Mouse (Mus musculus): ENCODE data around the gene Samsn1. TPM values are rescaled to one million over a fixed set of nuclear protein-coding genes. Genes with fewer than 3 reads are reported as not detected.

Gene Samsn1
- polyA plus RNA-seq, 1 experiment: 1.6 TPM

DNA sequence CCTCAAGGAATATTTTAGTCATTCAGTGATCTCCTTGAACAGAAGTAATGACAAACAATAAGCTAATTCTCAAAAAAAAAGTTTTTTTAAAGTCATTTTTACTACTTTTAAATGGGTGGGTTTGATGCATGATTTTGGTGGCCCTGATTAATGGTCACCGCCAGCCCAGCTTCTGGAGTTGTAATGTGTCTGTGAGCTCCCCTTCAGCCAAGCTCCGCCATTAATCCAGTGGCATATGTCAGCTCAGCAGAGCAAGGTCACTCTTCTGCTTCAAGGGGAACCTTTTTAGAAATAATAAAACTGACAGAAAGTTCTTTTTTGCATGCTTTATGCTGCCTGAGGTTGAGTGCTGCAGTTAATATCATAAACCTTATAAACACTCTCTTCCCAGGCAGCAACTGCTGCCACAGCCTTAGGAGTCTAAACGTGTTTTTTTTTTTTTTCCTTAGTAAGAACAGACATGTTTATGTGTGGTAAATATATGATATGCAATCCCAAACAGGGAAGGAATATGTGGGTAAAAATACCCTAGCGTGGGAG, 124.2 kb downstream of the Samsn1 start:
- Histone ChIP-seq H3K27ac (ENCODE audit: insufficient read depth, low read length) (no peak overlapping the region), H3K4me1 (ENCODE audit: control insufficient read depth, insufficient read depth, low read length) (no peaks in the 10 kb centered on the region), H3K4me3 (ENCODE audit: insufficient read depth, low read length) (no peak overlapping the region)
- TF ChIP-seq CTCF (IDR thresholded peaks at IDR 0.05; ENCODE audit: extremely low read depth, insufficient read depth, low read length) (no peak), POLR2A (IDR thresholded peaks at IDR 0.05; ENCODE audit: extremely low read depth, insufficient read depth, low read length) (no peak)

DNA sequence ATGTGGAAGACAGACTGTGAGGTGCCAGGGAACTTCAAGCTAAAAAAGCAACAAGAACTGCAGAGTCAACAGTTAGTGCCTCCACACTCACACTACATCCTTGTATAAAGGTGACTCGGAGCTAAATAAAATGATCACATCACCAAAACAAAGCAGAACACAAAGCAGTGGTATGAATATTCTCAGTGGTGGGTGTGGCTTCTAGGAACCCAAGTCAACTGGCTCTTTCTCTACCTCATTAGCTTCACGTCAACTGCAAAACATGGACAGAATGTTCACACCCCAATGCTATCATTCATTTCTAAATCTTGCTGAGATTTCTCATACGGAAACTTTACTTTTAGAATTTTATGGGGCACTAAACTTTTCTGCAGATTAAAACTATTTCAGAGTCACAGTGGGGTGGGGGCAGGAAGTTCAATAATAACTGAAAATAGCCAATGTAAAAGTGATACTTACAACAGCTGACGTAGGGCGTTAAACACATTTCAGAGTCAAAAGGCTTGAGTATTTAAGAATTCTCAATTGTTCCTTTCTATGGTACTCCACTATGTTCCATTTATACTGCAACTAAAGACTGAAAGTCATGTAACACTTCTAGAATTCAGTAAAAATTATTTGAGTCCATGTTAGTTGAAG, 127.7 kb downstream of the Samsn1 start:
- H3K4me1 ChIP-seq (ENCODE audit: control insufficient read depth, insufficient read depth, low read length): no peaks in the 10 kb centered on the region
- H3K27ac ChIP-seq (ENCODE audit: insufficient read depth, low read length): no peak overlapping the region
- no peak overlapping the region for H3K4me3 ChIP-seq (ENCODE audit: insufficient read depth, low read length)
- TF ChIP-seq POLR2A (IDR thresholded peaks at IDR 0.05; ENCODE audit: extremely low read depth, insufficient read depth, low read length) (no peak), CTCF (IDR thresholded peaks at IDR 0.05; ENCODE audit: extremely low read depth, insufficient read depth, low read length) (no peak)

DNA sequence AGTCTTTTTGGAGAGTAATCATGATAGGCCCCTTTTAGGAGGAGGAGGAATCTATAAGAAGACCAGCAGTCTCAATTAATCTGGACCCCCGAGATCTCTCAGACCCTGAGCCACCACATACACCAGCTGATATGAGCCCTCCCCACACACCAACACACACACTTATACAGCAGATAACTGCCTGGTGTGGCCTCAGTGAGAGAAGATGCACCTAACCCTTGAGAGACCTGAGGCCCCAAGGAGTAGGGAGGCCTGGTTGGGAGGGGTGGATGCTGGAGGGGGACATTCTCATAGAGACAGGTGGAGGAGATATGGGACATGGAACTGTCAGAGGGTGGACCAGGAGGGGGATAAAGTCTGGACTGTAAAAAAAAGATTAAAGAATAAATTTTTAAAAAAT, 128.6 kb downstream of the Samsn1 start:
- no peaks in the 10 kb centered on the region for H3K4me1 ChIP-seq (ENCODE audit: control insufficient read depth, insufficient read depth, low read length)
- H3K27ac ChIP-seq (ENCODE audit: insufficient read depth, low read length): no peak overlapping the region
- no peak overlapping the region for H3K4me3 ChIP-seq (ENCODE audit: insufficient read depth, low read length)
- no peak for TF ChIP-seq POLR2A (IDR thresholded peaks at IDR 0.05; ENCODE audit: extremely low read depth, insufficient read depth, low read length)
- no peak for TF ChIP-seq CTCF (IDR thresholded peaks at IDR 0.05; ENCODE audit: extremely low read depth, insufficient read depth, low read length)

DNA sequence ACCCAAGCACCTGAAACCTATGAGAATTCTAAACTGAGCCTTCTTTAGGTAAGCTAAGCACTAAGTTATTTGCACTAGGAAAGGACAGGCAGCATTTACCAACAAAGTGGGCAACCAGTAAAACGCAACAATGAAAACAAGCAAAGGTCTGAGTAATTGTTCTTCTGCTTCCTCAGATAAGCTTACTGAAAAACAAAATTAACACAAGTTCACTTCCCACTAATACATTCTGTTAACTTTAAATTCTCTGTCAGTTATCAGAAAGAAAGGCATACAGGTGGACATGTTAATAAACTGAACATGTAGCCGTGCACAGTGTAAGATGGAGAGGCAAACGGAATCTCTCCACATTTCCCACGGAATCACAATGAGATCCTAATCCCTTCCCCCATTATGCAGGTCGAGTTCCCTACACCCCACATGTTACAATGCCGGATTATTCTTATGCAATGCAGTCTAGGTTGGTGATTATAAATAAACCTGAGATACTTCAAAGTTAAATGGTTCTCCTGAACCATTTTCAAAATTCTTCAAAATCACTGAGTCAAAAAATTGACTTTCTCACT, 132.9 kb downstream of the Samsn1 start:
- Histone ChIP-seq H3K27ac (ENCODE audit: insufficient read depth, low read length) (no peak overlapping the region), H3K4me1 (ENCODE audit: control insufficient read depth, insufficient read depth, low read length) (no peaks in the 10 kb centered on the region), H3K4me3 (ENCODE audit: insufficient read depth, low read length) (no peak overlapping the region)
- TF ChIP-seq POLR2A (IDR thresholded peaks at IDR 0.05; ENCODE audit: extremely low read depth, insufficient read depth, low read length) (no peak), CTCF (IDR thresholded peaks at IDR 0.05; ENCODE audit: extremely low read depth, insufficient read depth, low read length) (no peak)

- H3K27ac ChIP-seq (ENCODE audit: insufficient read depth, low read length): no peak overlapping the region
- no peak overlapping the region for H3K4me3 ChIP-seq (ENCODE audit: insufficient read depth, low read length)
- TF ChIP-seq CTCF (IDR thresholded peaks at IDR 0.05; ENCODE audit: extremely low read depth, insufficient read depth, low read length) (no peak), POLR2A (IDR thresholded peaks at IDR 0.05; ENCODE audit: extremely low read depth, insufficient read depth, low read length) (no peak)
- H3K4me1 ChIP-seq (ENCODE audit: control insufficient read depth, insufficient read depth, low read length): no peaks in the 10 kb centered on the region
These were observed 134.9 kb downstream of the Samsn1 start for GRCm38 (mm10) chr16:75887203-75887602.

DNA sequence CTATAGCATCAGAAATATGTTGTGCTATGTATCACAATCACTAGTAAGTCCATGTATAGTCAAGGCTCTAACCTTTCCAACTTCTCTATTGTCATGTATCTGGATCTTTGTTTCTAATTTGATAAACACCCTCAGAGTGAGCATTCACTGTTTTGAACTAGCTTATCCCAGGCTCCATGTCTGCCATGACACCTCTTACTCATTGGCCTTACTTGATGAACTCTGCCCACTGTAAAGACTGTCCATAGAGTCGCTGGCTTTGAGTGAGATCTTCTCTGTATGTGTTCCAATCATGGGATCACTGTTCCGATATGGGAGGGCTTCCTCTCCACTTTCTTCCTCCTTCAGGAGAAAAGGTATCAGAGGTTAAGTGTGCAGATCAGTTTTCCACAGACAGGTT, 143.2 kb downstream of the Samsn1 start:
- H3K4me1 ChIP-seq (ENCODE audit: control insufficient read depth, insufficient read depth, low read length): no peaks in the 10 kb centered on the region
- H3K27ac ChIP-seq (ENCODE audit: insufficient read depth, low read length): no peak overlapping the region
- no peak overlapping the region for H3K4me3 ChIP-seq (ENCODE audit: insufficient read depth, low read length)
- no peak for TF ChIP-seq CTCF (IDR thresholded peaks at IDR 0.05; ENCODE audit: extremely low read depth, insufficient read depth, low read length)
- no peak for TF ChIP-seq POLR2A (IDR thresholded peaks at IDR 0.05; ENCODE audit: extremely low read depth, insufficient read depth, low read length)

DNA sequence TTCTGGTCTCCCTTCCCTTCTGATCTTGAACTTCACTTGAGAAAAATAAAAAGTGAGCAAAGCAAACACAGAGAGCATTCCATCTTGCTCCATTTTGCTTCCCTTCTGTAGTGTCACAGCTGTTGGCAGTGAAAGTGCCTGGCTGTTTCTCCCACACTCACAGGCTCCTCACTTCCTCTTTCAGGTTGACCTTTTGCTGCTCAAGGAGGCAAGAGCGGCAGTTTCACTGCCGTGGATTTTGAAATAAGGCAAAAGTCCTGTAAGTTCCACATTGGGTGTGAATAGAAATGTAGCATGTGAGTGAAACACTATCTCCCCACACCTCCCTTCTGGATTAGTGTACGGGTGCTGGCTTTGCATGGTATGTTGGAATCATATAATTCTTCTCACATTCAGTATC, 144.9 kb downstream of the Samsn1 start:
- Histone ChIP-seq H3K4me1 (ENCODE audit: control insufficient read depth, insufficient read depth, low read length) (no peaks in the 10 kb centered on the region), H3K27ac (ENCODE audit: insufficient read depth, low read length) (no peak overlapping the region), H3K4me3 (ENCODE audit: insufficient read depth, low read length) (no peak overlapping the region)
- TF ChIP-seq POLR2A (IDR thresholded peaks at IDR 0.05; ENCODE audit: extremely low read depth, insufficient read depth, low read length) (no peak), CTCF (IDR thresholded peaks at IDR 0.05; ENCODE audit: extremely low read depth, insufficient read depth, low read length) (no peak)

DNA sequence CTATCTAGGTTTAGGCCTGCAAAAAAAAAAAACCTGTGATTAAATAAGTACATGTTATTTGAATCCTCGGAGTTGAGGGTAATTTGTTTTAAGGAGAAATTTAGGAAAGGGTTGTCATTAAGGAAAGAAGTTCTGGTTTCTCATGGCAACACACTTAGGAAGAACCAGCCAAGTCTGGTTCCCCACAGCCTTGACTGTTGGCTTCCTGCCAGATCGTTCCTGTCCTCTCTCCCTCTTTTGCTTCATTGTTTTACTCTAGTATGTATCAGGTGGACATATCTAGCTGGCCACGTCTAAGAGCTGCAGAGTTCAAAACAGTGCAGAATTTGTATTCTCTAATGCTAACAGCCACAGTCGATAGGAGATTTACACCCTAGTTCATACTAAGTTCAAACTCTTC, 146.2 kb downstream of the Samsn1 start:
- Histone ChIP-seq H3K27ac (ENCODE audit: insufficient read depth, low read length) (no peak overlapping the region), H3K4me1 (ENCODE audit: control insufficient read depth, insufficient read depth, low read length) (no peaks in the 10 kb centered on the region), H3K4me3 (ENCODE audit: insufficient read depth, low read length) (no peak overlapping the region)
- TF ChIP-seq POLR2A (IDR thresholded peaks at IDR 0.05; ENCODE audit: extremely low read depth, insufficient read depth, low read length) (no peak), CTCF (IDR thresholded peaks at IDR 0.05; ENCODE audit: extremely low read depth, insufficient read depth, low read length) (no peak)

DNA sequence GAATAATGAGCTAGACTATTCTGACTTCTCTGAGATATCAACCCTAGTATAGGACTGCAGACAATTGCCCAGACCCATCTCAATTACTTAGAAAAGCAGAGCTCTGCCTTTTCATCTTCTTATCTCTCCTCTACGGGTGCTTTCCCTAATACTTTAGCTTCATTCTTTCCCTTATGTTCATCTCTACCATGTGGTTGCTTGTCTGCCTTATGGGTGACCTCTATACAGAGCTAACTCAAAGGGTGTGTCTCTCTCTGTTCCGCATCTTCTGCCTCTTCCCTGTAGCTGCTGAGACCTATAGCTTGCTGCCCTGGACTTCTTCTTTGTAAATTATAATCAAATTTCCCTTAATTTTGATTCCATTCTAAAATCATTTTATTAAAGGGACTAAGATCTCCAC, 147.6 kb downstream of the Samsn1 start:
- H3K4me1 ChIP-seq (ENCODE audit: control insufficient read depth, insufficient read depth, low read length): no peaks in the 10 kb centered on the region
- no peak overlapping the region for H3K27ac ChIP-seq (ENCODE audit: insufficient read depth, low read length)
- H3K4me3 ChIP-seq (ENCODE audit: insufficient read depth, low read length): no peak overlapping the region
- TF ChIP-seq CTCF (IDR thresholded peaks at IDR 0.05; ENCODE audit: extremely low read depth, insufficient read depth, low read length): no peak
- TF ChIP-seq POLR2A (IDR thresholded peaks at IDR 0.05; ENCODE audit: extremely low read depth, insufficient read depth, low read length): no peak

DNA sequence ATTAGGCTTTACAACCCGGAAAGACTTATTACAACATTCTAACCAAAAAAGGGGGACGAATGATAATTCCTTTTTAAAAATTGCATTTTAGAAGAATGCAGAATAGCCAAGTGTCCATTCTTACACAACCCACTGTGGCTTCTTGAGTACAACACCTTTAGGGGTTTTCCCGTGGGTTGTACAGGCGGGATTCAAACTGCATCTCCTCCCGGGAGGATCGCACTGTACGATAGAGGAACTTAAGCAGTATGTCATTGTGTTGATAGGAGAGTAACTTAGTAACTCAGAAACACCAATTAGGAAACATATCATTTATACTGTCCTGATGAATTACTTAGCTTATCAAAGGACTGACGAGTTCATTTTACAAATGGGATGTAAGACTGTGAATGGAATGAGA, 149.8 kb downstream of the Samsn1 start:
- TF ChIP-seq POLR2A (IDR thresholded peaks at IDR 0.05; ENCODE audit: extremely low read depth, insufficient read depth, low read length): no peak
- TF ChIP-seq CTCF (IDR thresholded peaks at IDR 0.05; ENCODE audit: extremely low read depth, insufficient read depth, low read length): no peak
- Histone ChIP-seq H3K4me1 (ENCODE audit: control insufficient read depth, insufficient read depth, low read length) (no peaks in the 10 kb centered on the region), H3K27ac (ENCODE audit: insufficient read depth, low read length) (no peak overlapping the region), H3K4me3 (ENCODE audit: insufficient read depth, low read length) (no peak overlapping the region)

Data from cortical plate, adult 2 months (tissue).